Mouse (Mus musculus): ENCODE results near the gene Wif1. TPM values are rescaled to one million over a fixed set of nuclear protein-coding genes. Genes with fewer than 3 reads are reported as not detected.

Gene Wif1
- polyA plus RNA-seq, 1 experiment = not detected

- H3K27me3 ChIP-seq (ENCODE audit: control insufficient read depth) = peaks cover 25% of the 10 kb centered on the region
- H3K9me3 ChIP-seq (ENCODE audit: control insufficient read depth, low read length) = no peaks in the 10 kb centered on the region; the same call in 1 of the 2 replicates
- no peak overlapping the region for H3K4me3 ChIP-seq (replicated peaks)
- TF ChIP-seq TAL1 (IDR thresholded peaks at IDR 0.05; ENCODE audit: low read length) (no peak), GATA1 (IDR thresholded peaks at IDR 0.05; ENCODE audit: low read length) (no peak)
- peaks cover 6% of the 10 kb centered on the region for H3K4me1 ChIP-seq (ENCODE audit: control insufficient read depth)
- H3K36me3 ChIP-seq (ENCODE audit: control insufficient read depth) = no peaks in the 10 kb centered on the region
Measured at GRCm38 (mm10) chr10:121038556-121039284, 5.0 kb downstream of the Wif1 start.

- H3K27me3 ChIP-seq (ENCODE audit: control insufficient read depth) = peaks cover 7% of the 10 kb centered on the region
- H3K36me3 ChIP-seq (ENCODE audit: control insufficient read depth) = no peaks in the 10 kb centered on the region
- H3K4me1 ChIP-seq (ENCODE audit: control insufficient read depth) = no peaks in the 10 kb centered on the region
- no peaks in the 10 kb centered on the region; the same call in 1 of the 2 replicates for H3K9me3 ChIP-seq (ENCODE audit: control insufficient read depth, low read length)
- TF ChIP-seq TAL1 (IDR thresholded peaks at IDR 0.05; ENCODE audit: low read length) (no peak), GATA1 (IDR thresholded peaks at IDR 0.05; ENCODE audit: low read length) (no peak)
- no peak overlapping the region for H3K4me3 ChIP-seq (replicated peaks)
Measured at GRCm38 (mm10) chr10:121040911-121041310, 7.2 kb downstream of the Wif1 start.

DNA sequence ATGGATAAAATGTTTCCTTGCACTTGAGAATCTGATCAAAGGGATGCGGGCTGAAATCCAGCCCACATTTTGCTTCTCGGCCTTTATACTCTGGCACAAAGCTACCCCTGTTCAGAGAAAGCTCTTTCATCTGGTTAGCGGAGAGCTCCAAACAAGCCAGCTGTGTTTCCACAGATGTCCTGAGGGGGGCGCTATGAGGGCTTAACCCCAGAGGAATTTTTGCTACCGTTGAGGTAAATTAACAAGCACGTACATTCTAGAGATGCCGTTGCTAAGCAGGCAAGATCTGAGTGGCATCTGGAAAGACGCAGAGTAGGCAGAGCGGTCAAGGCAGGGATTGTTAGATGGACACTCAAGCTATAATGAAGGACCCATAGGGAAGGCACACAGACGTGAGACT, 13.7 kb downstream of the Wif1 start:
- H3K27me3 ChIP-seq (ENCODE audit: control insufficient read depth) = no peaks in the 10 kb centered on the region
- H3K4me3 ChIP-seq (replicated peaks) = no peak overlapping the region
- H3K9me3 ChIP-seq (ENCODE audit: control insufficient read depth, low read length) = peaks cover 4% of the 10 kb centered on the region
- H3K36me3 ChIP-seq (ENCODE audit: control insufficient read depth) = no peaks in the 10 kb centered on the region
- TF ChIP-seq TAL1 (IDR thresholded peaks at IDR 0.05; ENCODE audit: low read length) (no peak), GATA1 (IDR thresholded peaks at IDR 0.05; ENCODE audit: low read length) (no peak)
- H3K4me1 ChIP-seq (ENCODE audit: control insufficient read depth) = no peaks in the 10 kb centered on the region

- TF ChIP-seq GATA1 (IDR thresholded peaks at IDR 0.05; ENCODE audit: low read length) = no peak
- TF ChIP-seq TAL1 (IDR thresholded peaks at IDR 0.05; ENCODE audit: low read length) = no peak
- H3K27me3 ChIP-seq (ENCODE audit: control insufficient read depth) = no peaks in the 10 kb centered on the region
- H3K4me3 ChIP-seq (replicated peaks) = no peak overlapping the region
- H3K36me3 ChIP-seq (ENCODE audit: control insufficient read depth) = no peaks in the 10 kb centered on the region
- no peaks in the 10 kb centered on the region for H3K4me1 ChIP-seq (ENCODE audit: control insufficient read depth)
- peaks cover 4% of the 10 kb centered on the region for H3K9me3 ChIP-seq (ENCODE audit: control insufficient read depth, low read length)
Measured at GRCm38 (mm10) chr10:121052076-121052475, 18.3 kb downstream of the Wif1 start.

DNA sequence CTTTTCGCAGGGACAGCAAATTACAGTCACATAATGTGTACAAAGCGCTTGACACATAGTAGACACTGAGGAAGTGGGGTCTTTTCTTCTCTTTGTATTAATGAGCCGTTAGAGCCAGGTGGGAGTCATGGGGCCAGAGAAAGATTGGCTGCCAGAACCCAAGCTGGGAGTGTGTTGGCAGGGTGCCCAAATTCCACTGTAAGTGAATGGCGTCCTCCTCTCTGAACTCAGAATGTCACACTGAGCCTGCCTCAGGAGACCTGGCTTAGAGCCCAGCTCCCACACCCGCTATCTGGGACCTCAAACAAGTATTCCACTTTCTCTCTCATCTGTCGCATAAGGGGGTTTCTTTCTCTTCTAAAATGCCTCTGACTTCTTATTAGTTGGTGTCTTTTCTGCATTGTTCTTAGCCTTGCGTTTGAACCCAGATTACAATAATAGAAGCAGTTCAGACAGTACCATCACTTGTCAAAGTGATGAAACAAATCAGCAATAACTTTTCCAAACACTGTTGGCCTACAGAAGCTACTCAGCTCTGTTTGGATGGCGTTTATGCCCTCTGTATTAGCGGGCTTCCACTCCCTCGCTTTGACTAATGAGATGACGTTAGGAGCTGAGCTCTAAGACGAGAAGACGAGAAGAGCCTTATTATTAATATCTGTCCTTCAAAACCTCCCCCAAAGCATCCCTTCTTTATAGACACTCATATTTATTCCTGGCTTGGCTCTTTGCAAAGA, 21.9 kb downstream of the Wif1 start:
- Histone ChIP-seq H3K9me3 (ENCODE audit: control insufficient read depth, low read length) (no peaks in the 10 kb centered on the region), H3K36me3 (ENCODE audit: control insufficient read depth) (no peaks in the 10 kb centered on the region), H3K4me1 (ENCODE audit: control insufficient read depth) (no peaks in the 10 kb centered on the region), H3K4me3 (replicated peaks) (no peak overlapping the region), H3K27me3 (ENCODE audit: control insufficient read depth) (no peaks in the 10 kb centered on the region)
- TF ChIP-seq TAL1 (IDR thresholded peaks at IDR 0.05; ENCODE audit: low read length) (no peak), GATA1 (IDR thresholded peaks at IDR 0.05; ENCODE audit: low read length) (no peak)

DNA sequence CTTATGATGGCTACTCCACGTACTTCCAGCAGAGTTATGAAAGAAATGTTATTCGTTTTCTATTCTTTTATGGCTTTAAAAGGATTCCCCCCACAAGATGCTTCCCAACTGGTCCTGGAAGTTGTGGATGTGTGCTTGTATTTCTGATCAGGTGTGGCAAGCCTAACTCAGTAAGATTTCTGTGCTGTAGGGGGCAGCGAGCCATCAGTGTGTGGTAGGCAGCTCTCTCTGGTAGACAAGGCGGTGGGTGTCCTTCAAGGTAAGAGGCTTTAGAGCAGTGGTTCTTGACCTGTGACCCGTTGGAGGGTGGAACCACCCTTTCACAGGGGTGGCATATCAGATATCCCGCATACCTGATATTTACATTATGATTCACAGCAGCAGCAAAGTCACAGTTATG, 23.1 kb downstream of the Wif1 start:
- Histone ChIP-seq H3K4me1 (ENCODE audit: control insufficient read depth) (no peaks in the 10 kb centered on the region), H3K27me3 (ENCODE audit: control insufficient read depth) (no peaks in the 10 kb centered on the region), H3K9me3 (ENCODE audit: control insufficient read depth, low read length) (no peaks in the 10 kb centered on the region), H3K4me3 (replicated peaks) (no peak overlapping the region), H3K36me3 (ENCODE audit: control insufficient read depth) (no peaks in the 10 kb centered on the region)
- no peak for TF ChIP-seq TAL1 (IDR thresholded peaks at IDR 0.05; ENCODE audit: low read length)
- no peak for TF ChIP-seq GATA1 (IDR thresholded peaks at IDR 0.05; ENCODE audit: low read length)

GRCm38 (mm10) chr10:121059043-121060003, 25.6 kb downstream of the Wif1 start:
- Histone ChIP-seq H3K4me1 (ENCODE audit: control insufficient read depth) (no peaks in the 10 kb centered on the region), H3K4me3 (replicated peaks) (no peak overlapping the region), H3K9me3 (ENCODE audit: control insufficient read depth, low read length) (peaks cover 3% of the 10 kb centered on the region; the same call in 1 of the 2 replicates), H3K27me3 (ENCODE audit: control insufficient read depth) (no peaks in the 10 kb centered on the region), H3K36me3 (ENCODE audit: control insufficient read depth) (no peaks in the 10 kb centered on the region)
- TF ChIP-seq TAL1 (IDR thresholded peaks at IDR 0.05; ENCODE audit: low read length) (no peak), GATA1 (IDR thresholded peaks at IDR 0.05; ENCODE audit: low read length) (no peak)

- TF ChIP-seq GATA1 (IDR thresholded peaks at IDR 0.05; ENCODE audit: low read length) (no peak), TAL1 (IDR thresholded peaks at IDR 0.05; ENCODE audit: low read length) (no peak)
- no peaks in the 10 kb centered on the region for H3K36me3 ChIP-seq (ENCODE audit: control insufficient read depth)
Measured at GRCm38 (mm10) chr10:121061336-121061835, 27.6 kb downstream of the Wif1 start.

More at GRCm38 (mm10) chr10:121061336-121061835, 27.6 kb downstream of the Wif1 start:
- Histone ChIP-seq H3K27me3 (ENCODE audit: control insufficient read depth) (no peaks in the 10 kb centered on the region), H3K4me1 (ENCODE audit: control insufficient read depth) (no peaks in the 10 kb centered on the region), H3K9me3 (ENCODE audit: control insufficient read depth, low read length) (peaks cover 3% of the 10 kb centered on the region; the same call in 1 of the 2 replicates), H3K4me3 (replicated peaks) (no peak overlapping the region)
